Mouse (Mus musculus): ENCODE results near the gene Svs1.

Gene Svs1

GRCm38 (mm10) chr6:49011191-49011590, 24.5 kb downstream of the Svs1 start:
- DNase-seq (ENCODE audit: low spot score): no peak

DNA sequence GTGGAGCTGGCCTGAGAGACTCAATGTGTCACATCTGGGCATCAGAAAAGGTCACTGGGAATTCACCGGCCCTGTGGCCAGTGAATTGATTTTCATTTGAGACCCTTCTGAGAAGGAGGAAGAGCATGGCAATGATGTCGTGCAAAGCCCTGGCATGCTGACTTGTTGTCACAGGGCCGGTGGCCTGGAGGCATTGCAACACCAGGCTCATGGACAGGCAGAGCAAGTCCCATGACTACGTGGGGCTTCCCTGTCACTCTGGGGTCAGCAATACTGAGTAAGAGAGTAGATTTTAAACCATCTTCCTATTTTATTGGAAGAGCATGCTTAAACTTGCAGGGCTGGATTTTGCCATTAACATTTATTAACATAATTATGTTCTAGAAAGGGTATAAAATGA, 26.4 kb downstream of the Svs1 start:
- DNase-seq (ENCODE audit: low spot score): no peak

- no peak for DNase-seq (ENCODE audit: low spot score)
Observed at GRCm38 (mm10) chr6:49013458-49013857, 26.8 kb downstream of the Svs1 start.

DNA sequence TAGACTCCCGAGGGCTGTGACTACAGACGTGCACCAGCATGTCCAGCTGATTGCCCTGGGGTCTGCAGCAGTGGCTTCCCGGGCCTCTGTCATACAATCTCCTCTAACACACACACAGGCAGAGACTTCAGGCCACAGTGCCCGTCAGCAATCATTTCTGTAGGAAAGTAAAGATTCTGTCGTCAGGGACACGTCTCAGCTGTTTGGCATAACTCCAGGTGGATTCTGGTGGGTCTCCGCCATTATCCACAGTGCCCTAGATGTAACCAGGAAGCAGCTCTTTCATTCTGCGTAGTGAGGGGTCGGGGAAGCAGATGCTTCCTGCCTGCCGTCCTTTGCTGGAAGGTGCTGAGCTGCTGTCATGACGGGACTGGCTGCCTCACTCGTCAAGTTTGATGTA, 30.5 kb downstream of the Svs1 start:
- no peak for DNase-seq (ENCODE audit: low spot score)

- DNase-seq (ENCODE audit: low spot score): no peak
Observed at GRCm38 (mm10) chr6:49019341-49019740, 32.7 kb downstream of the Svs1 start.

DNA sequence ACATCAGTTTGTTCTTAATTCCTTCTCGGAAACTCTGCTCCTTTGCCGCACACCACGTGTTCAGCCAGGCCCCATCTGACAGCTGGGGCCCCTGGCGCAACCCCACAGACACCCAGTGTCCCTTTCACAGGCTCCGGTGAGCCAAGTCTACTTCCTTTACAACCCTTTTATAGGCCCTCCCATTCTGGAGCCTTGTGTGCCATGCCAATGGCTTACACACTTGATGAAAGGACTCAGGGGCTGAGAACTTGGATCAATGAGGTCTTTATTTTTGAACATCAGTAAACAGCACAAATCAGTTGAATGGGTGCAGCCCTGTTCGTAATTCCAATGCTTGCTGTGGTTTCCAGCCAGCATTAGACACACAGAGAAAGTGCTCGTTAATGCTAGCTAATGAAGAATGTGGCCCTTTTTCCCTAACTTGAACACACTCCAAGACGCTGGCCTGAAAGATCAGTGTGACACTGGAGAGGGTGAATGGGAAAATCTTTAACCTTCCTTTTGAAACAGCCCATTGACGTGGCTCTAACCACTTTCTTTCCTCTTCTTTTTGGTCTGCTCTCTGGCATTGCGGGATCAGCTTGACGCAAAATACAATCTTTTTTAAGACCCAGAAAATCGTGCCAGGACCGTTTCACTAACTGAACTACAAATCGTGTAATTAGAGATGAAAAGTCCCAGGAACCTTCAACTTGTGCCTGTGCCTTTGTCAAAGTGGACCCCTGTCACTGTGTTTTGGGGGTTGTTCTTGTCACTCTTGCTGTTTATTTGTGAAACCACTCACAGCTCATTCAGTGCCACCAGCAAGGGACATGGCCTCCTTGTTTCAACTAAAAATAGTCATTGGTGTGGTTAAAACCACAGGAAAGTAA, 34.7 kb downstream of the Svs1 start:
- no peak for DNase-seq (ENCODE audit: low spot score)

GRCm38 (mm10) chr6:49022384-49022783, 35.7 kb downstream of the Svs1 start:
- DNase-seq (ENCODE audit: low spot score): no peak

DNA sequence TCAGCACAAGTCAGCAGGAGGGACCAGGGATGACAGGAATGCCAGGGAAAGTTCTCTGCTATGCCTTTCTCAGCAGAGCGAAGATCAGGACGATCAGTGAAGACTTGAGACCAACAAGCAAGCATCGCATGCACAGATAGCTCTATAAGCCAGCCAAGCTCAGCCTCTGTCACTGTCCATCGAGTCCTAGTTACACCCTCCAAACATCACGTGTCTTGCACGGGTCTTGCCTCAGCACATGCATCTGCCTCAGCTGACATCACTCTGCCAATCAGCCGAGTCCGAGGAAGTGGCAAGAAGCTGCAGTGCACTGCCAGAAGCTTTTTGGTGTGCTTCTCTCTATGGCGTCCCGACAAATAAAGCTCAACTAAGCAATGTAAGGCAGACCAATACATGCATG, 36.7 kb downstream of the Svs1 start:
- no peak for DNase-seq (ENCODE audit: low spot score)

GRCm38 (mm10) chr6:49025290-49025689, 38.6 kb downstream of the Svs1 start:
- no peak for DNase-seq (ENCODE audit: low spot score)

DNA sequence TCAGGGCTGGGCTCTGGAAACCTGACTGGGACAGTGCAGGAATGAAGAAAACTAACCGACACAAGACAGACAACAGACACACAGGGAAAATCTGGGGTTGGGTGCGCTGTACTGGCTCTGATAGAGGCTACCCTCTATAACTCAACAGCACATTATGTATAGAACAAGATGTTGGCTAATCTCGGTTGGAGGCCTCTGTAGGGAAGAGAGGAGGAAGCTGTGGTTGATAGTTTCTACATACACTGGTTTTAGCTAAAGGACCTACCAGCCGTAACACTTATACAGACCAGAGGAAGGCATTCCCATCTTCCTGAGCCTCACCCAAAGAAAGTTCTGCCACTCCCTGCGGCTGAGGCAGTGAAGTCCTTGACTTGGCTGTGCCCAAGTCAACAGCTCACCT, 39.8 kb downstream of the Svs1 start:
- no peak for DNase-seq (ENCODE audit: low spot score)

GRCm38 (mm10) chr6:49028019-49028418, 41.4 kb downstream of the Svs1 start:
- no peak for DNase-seq (ENCODE audit: low spot score)

GRCm38 (mm10) chr6:49028708-49029107, 42.0 kb downstream of the Svs1 start:
- no peak for DNase-seq (ENCODE audit: low spot score)

DNA sequence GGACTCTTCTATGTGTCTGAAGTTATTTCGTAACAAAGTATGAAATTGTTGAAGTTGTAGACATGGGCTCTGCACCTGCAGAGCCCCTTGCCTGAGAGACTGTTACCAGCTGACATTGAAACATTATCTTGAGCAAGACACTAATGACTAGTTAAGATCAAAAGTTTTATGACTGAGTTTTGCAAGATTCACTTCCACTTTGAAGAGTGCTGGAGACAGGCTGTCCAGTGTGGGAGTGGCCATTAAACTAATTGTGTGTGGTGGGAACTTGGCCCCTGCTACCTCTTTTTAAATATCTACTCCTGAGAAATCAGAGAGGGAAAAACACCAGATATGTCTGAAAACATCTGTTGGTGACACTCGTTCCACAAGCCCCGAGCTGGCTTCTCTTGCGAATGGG, 44.6 kb downstream of the Svs1 start:
- DNase-seq (ENCODE audit: low spot score): no peak

DNA sequence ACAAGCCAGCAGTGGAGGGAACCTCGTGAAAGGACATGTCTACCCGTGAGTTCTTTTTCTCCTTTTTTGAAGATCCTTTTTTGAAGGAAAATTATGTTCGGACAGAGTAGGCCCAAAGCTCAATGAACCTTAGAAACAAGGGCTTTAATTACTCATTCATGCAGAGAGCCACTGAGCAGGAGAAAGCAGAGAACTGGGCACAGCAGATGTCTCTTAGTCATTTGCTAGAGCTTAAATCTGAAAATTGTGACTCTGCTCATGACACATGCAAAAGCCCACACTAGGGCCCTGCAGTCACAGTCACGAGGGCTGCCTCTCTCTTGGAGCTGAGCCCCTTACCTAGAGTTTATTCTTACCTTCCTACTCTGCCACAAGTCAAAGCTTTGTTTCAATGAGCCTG, 46.1 kb downstream of the Svs1 start:
- DNase-seq (ENCODE audit: low spot score): no peak

- DNase-seq (ENCODE audit: low spot score): peak; percentile 14
Observed at GRCm38 (mm10) chr6:49036275-49037267, 49.9 kb downstream of the Svs1 start, which contains the start of gene Gpnmb. Gene Gpnmb, plus strand, starts transcription at chr6:49036546.

- no peak for DNase-seq (ENCODE audit: low spot score)
Observed at GRCm38 (mm10) chr6:49037268-49037662, 50.6 kb downstream of the Svs1 start.

GRCm38 (mm10) chr6:49039470-49040180, 53.0 kb downstream of the Svs1 start:
- DNase-seq (ENCODE audit: low spot score): peak; percentile 67

All from MN1 (cell line).